Mouse (Mus musculus) kidney, postnatal 36 days (tissue): ENCODE measurements around the gene Alkal2.

Experiments used
- DNase-seq, 2 experiments: peaks; one replicate each; pipeline ENCODE4 v3.0.0; 2021 to 2022; ENCODE audit warnings: mixed read lengths in 2 of 2

Gene Alkal2

GRCm38 (mm10) chr12:30928182-30928581 lies 44.1 kb downstream of the Alkal2 start:
- no peak for DNase-seq

GRCm38 (mm10) chr12:30933299-30933698 lies 49.2 kb downstream of the Alkal2 start:
- no peak for DNase-seq

- DNase-seq: peak; percentile 34 to 42
Observed at GRCm38 (mm10) chr12:30936899-30937298, 52.8 kb downstream of the Alkal2 start.
